Comparison of ENCODE assay signal across 16 mouse cellular contexts in the genomic region with DNA sequence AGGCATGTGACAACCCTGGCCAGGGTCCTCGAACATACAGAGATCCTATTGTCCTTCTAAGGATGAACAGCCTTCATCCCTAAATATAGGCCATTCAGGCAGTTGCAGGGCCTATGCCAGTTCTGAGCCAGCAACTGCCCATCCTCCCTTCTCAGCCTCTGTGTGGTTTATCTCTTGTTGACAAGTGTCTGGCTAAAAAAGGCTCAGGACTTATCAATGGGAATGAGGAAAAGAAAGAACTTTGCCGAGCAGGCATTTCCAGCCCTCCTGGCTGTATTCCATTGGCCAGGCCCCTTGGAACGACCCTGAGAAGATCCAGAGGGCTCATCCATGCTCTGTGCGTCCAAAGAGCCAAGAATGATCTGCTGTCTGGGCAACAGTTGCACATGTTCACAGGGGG. TPM values are rescaled to one million over a fixed set of nuclear protein-coding genes. Genes with fewer than 3 reads are reported as not detected.
DNase-seq lines count a peak whose midpoint lies in the region; ATAC-seq and TF ChIP-seq lines count a peak whose summit lies in the region.
"Had no signal": no experiment of that assay in that cellular context is flagged by ENCODE, and none has a peak within 500 bp of the region (broad histone marks: within the 10 kb centered on the region; RNA-seq: fewer than 3 reads in every experiment).

No protein-coding gene starts in this region.

- TF ChIP-seq CTCF in lung, embryonic 14.5 days (IDR thresholded peaks at IDR 0.05; ENCODE audit: low read depth), result no peak

- H3K4me3 ChIP-seq in lung, embryonic 14.5 days (ENCODE audit: low read depth, low read length), result no peak overlapping the region
- no peak overlapping the region for H3K4me3 ChIP-seq in heart, embryonic 12.5 days
- no peak overlapping the region for H3K4me3 ChIP-seq in liver, embryonic 16.5 days (ENCODE audit: low read depth, low read length)
- H3K4me3 ChIP-seq in forebrain, embryonic 14.5 days (ENCODE audit: low read depth, low read length), result no peak overlapping the region
- H3K4me3 ChIP-seq: erythroblast, embryonic 14.5 days; limb, embryonic 12.5 days; midbrain, embryonic 13.5 days; neural tube, embryonic 12.5 days had no signal

- WGBS in lung, embryonic 14.5 days, result 41% methylated on average over 4 of the region's 4 CpGs
- WGBS in heart, embryonic 12.5 days, result 7% methylated on average over 4 of the region's 4 CpGs
- 22% methylated on average over 4 of the region's 4 CpGs for WGBS in liver, embryonic 16.5 days (ENCODE audit: insufficient replicate concordance)
- 69% methylated on average over 4 of the region's 4 CpGs for WGBS in forebrain, embryonic 14.5 days

- DNase-seq in cerebellum, adult 9-10 months, result no peak
- peak; percentile 34 for DNase-seq in lung, embryonic 14.5 days
- no peak for DNase-seq in lung, postnatal 10 days
- DNase-seq in forebrain, embryonic 14.5 days (ENCODE audit: low spot score), result no peak
- DNase-seq: cerebellum, adult 2 months; kidney, adult 8-10 months; lung, postnatal 14 days had no signal

- no peak overlapping the region for H3K9ac ChIP-seq in lung, embryonic 14.5 days
- no peak overlapping the region for H3K9ac ChIP-seq in heart, embryonic 12.5 days
- H3K9ac ChIP-seq in liver, embryonic 16.5 days (ENCODE audit: low read depth, low read length), result no peak overlapping the region
- no peak overlapping the region for H3K9ac ChIP-seq in forebrain, embryonic 14.5 days (ENCODE audit: low read length)
- H3K9ac ChIP-seq: limb, embryonic 12.5 days; midbrain, embryonic 13.5 days; neural tube, embryonic 12.5 days had no signal

- no peak overlapping the region for H3K4me2 ChIP-seq in lung, embryonic 14.5 days
- H3K4me2 ChIP-seq in heart, embryonic 12.5 days, result peak overlapping the region; percentile 14; the same call in 1 of the 2 replicates
- H3K4me2 ChIP-seq in liver, embryonic 16.5 days (ENCODE audit: low read depth, low read length), result no peak overlapping the region
- no peak overlapping the region for H3K4me2 ChIP-seq in forebrain, embryonic 14.5 days (ENCODE audit: low read length)
- H3K4me2 ChIP-seq: limb, embryonic 12.5 days; midbrain, embryonic 13.5 days; neural tube, embryonic 12.5 days had no signal

- H3K9me3 ChIP-seq in lung, embryonic 14.5 days (ENCODE audit: low read depth, low read length), result no peaks in the 10 kb centered on the region
- H3K9me3 ChIP-seq in heart, embryonic 12.5 days (replicated peaks), result no peaks in the 10 kb centered on the region
- no peaks in the 10 kb centered on the region for H3K9me3 ChIP-seq in liver, embryonic 16.5 days (replicated peaks; ENCODE audit: control insufficient read depth, low read length)
- H3K9me3 ChIP-seq in forebrain, embryonic 14.5 days (replicated peaks; ENCODE audit: control insufficient read depth, low read length), result no peaks in the 10 kb centered on the region
- H3K9me3 ChIP-seq: limb, embryonic 12.5 days; midbrain, embryonic 13.5 days; neural tube, embryonic 12.5 days had no signal

- no peak overlapping the region for H3K27ac ChIP-seq in lung, embryonic 14.5 days (ENCODE audit: low read depth)
- peak overlapping the region; percentile 93 for H3K27ac ChIP-seq in heart, embryonic 12.5 days (ENCODE audit: poor library complexity, severe bottlenecking)
- no peak overlapping the region for H3K27ac ChIP-seq in liver, embryonic 16.5 days (ENCODE audit: low read length)
- no peak overlapping the region for H3K27ac ChIP-seq in forebrain, embryonic 14.5 days (ENCODE audit: low read depth, low read length)
- H3K27ac ChIP-seq: limb, embryonic 12.5 days; midbrain, embryonic 13.5 days; neural tube, embryonic 12.5 days had no signal

- H3K27me3 ChIP-seq in lung, embryonic 14.5 days (ENCODE audit: insufficient read depth, low read length), result no peaks in the 10 kb centered on the region
- no peaks in the 10 kb centered on the region for H3K27me3 ChIP-seq in heart, embryonic 12.5 days (replicated peaks)
- H3K27me3 ChIP-seq in liver, embryonic 16.5 days (ENCODE audit: control insufficient read depth, insufficient read depth, low read depth, low read length), result no peaks in the 10 kb centered on the region
- no peaks in the 10 kb centered on the region for H3K27me3 ChIP-seq in forebrain, embryonic 14.5 days (replicated peaks; ENCODE audit: control insufficient read depth, insufficient read depth, low read length)
- H3K27me3 ChIP-seq: CH12.LX; limb, embryonic 12.5 days; midbrain, embryonic 13.5 days; neural tube, embryonic 12.5 days had no signal

- peak; percentile 9; the same call in 1 of the 2 replicates for ATAC-seq in cerebellum, adult (ENCODE audit: insufficient number of reproducible peaks, low FRiP score, low TSS enrichment)
- ATAC-seq in lung, embryonic 14.5 days (ENCODE audit: insufficient read depth), result peak; percentile 47; the same call in 1 of the 2 replicates
- peak; percentile 80 for ATAC-seq in heart, embryonic 12.5 days (ENCODE audit: insufficient number of reproducible peaks, low FRiP score)
- ATAC-seq in liver, embryonic 16.5 days (ENCODE audit: low read depth), result peak; percentile 35; the same call in 1 of the 2 replicates
- ATAC-seq in forebrain, embryonic 14.5 days, result no peak
- no peak for ATAC-seq in megakaryocyte, adult 5-6 weeks (ENCODE audit: poor library complexity, severe bottlenecking)
- ATAC-seq: midbrain, embryonic 13.5 days had no signal

- H3K4me1 ChIP-seq in lung, embryonic 14.5 days (ENCODE audit: insufficient read depth), result no peaks in the 10 kb centered on the region
- peaks cover 52% of the 10 kb centered on the region for H3K4me1 ChIP-seq in heart, embryonic 12.5 days (replicated peaks)
- no peaks in the 10 kb centered on the region for H3K4me1 ChIP-seq in liver, embryonic 16.5 days (ENCODE audit: control insufficient read depth, low read depth, low read length)
- no peaks in the 10 kb centered on the region for H3K4me1 ChIP-seq in forebrain, embryonic 14.5 days (ENCODE audit: control insufficient read depth, insufficient read depth, low read length)
- H3K4me1 ChIP-seq: midbrain, embryonic 13.5 days; neural tube, embryonic 12.5 days had no signal

- H3K36me3 ChIP-seq in lung, embryonic 14.5 days (ENCODE audit: insufficient read depth), result no peaks in the 10 kb centered on the region
- no peaks in the 10 kb centered on the region for H3K36me3 ChIP-seq in heart, embryonic 12.5 days
- H3K36me3 ChIP-seq in liver, embryonic 16.5 days (ENCODE audit: control insufficient read depth, insufficient read depth), result no peaks in the 10 kb centered on the region
- no peaks in the 10 kb centered on the region for H3K36me3 ChIP-seq in forebrain, embryonic 14.5 days (ENCODE audit: control insufficient read depth, insufficient read depth, low read length)
- H3K36me3 ChIP-seq: limb, embryonic 12.5 days; midbrain, embryonic 13.5 days; neural tube, embryonic 12.5 days had no signal

RNA-seq across cellular contexts. Expression of a gene that starts 58.7 kb away (rescaled TPM):
- polyA plus RNA-seq in lung, embryonic 14.5 days (2014; fragmentation: Nextera tagmentation; extraction: Ambion mirVana), result 4.9 and 5.6 TPM in 2 replicates
- polyA plus RNA-seq in heart, embryonic 12.5 days (2016; fragmentation: Nextera tagmentation; extraction: Ambion mirVana), result 2.7 and 3.1 TPM in 2 replicates
- polyA plus RNA-seq in liver, embryonic 16.5 days (2015; fragmentation: Nextera tagmentation; extraction: Ambion mirVana), result 0.54 and 0.63 TPM in 2 replicates
- 3.8 and 5.1 TPM in 2 replicates for polyA plus RNA-seq in forebrain, embryonic 14.5 days (2014; fragmentation: Nextera tagmentation; extraction: Ambion mirVana)
- total RNA-seq in megakaryocyte, adult 5-6 weeks (2015), result 2.3 and 4.1 TPM in 2 replicates
- 3.3 TPM in 2 replicates for total RNA-seq in megakaryocyte, adult 5-6 weeks (2017)

Comparison
In these comparisons a context has a peak if more than half of its experiments do, and no peak if none do; other contexts are left out.
1. ATAC-seq: peak in cerebellum, adult (single experiment), lung, embryonic 14.5 days (single experiment), heart, embryonic 12.5 days (single experiment) and liver, embryonic 16.5 days (single experiment); none in forebrain, embryonic 14.5 days (single experiment) and megakaryocyte, adult 5-6 weeks (single experiment).